Mouse (Mus musculus) stomach, embryonic 15.5 days (tissue): ENCODE results near the gene Tmem91. TPM values are rescaled to one million over a fixed set of nuclear protein-coding genes. Genes with fewer than 3 reads are reported as not detected.
A peak's percentile ranks its signal among the peaks of the same experiment; 100 is the strongest.

Source experiments
- ATAC-seq: fragments of 200-750 bp; cut with Nextera tagmentation; 2 replicates; pipeline ENCODE4 v1.8.0; 2017; ENCODE audit warnings: low read depth, moderate number of reproducible peaks, moderate TSS enrichment; ENCODE audit not compliant: insufficient read depth, low FRiP score
- H3K27ac ChIP-seq: fragments of 300-500 bp; sonication (generic); 2 replicates; pipeline ENCODE4 v1.5.1; 2015; ENCODE audit warnings: mild to moderate bottlenecking, inconsistent platforms
- H3K27me3 ChIP-seq: fragments of 300-500 bp; sonication (generic); replicated peaks from 2 replicates; pipeline ENCODE4 v1.6.1; 2015; ENCODE audit warnings: inconsistent platforms
- H3K36me3 ChIP-seq: fragments of 300-500 bp; sonication (generic); 2 replicates; pipeline ENCODE4 v1.6.1; 2015; ENCODE audit warnings: inconsistent platforms
- H3K4me1 ChIP-seq: fragments of 300-500 bp; sonication (generic); 2 replicates; pipeline ENCODE4 v1.6.1; 2015; ENCODE audit warnings: inconsistent platforms
- H3K4me2 ChIP-seq: fragments of 300-500 bp; sonication (generic); 2 replicates; pipeline ENCODE4 v1.6.1; 2015; ENCODE audit warnings: mild to moderate bottlenecking, inconsistent platforms
- H3K4me3 ChIP-seq: fragments of 300-500 bp; sonication (generic); replicated peaks from 2 replicates; pipeline ENCODE4 v1.5.1; 2015; ENCODE audit warnings: inconsistent platforms
- H3K9ac ChIP-seq: fragments of 300-500 bp; sonication (generic); 2 replicates; pipeline ENCODE4 v1.6.1; 2015; ENCODE audit warnings: inconsistent platforms
- H3K9me3 ChIP-seq: fragments of 300-500 bp; sonication (generic); 2 replicates; pipeline ENCODE4 v1.6.1; 2016; ENCODE audit warnings: inconsistent platforms
- WGBS: fragments of 180-500 bp; shearing (Covaris S2); methylation state at CpG from one replicate; pipeline ENCODE4 v1.1.7; 2015; 5-methylcytosine and 5-hydroxymethylcytosine counted together
- polyA plus RNA-seq: library from polyadenylated mRNA; unstranded; fragments of >200 nt; fragmentation: Nextera tagmentation; extraction: Ambion mirVana; gene quantifications from 2 replicates; pipeline ENCODE4 v1.2.1, GENCODE M21; 2015

Gene Tmem91
- polyA plus RNA-seq, 1 experiment from 2014 or later = 3.0 TPM

DNA sequence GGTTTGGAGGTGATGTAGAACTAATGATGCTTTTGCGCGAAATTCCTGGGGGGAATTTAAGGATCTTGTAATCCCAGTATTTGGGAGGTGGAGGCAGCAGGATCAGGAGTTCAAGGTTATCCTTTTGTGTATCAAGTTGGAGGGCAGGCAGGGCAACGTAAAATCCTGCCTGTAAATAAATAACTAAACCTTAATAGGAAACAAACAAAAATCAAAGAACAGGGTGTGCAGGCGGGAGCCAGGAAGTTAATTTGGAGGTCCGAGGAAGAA, 55.3 kb downstream of the Tmem91 start:
- Histone ChIP-seq H3K27me3 (no peaks in the 10 kb centered on the region), H3K4me3 (peak overlapping the region; percentile 59), H3K9me3 (no peaks in the 10 kb centered on the region), H3K4me2 (peak overlapping the region; percentile 75), H3K27ac (0 out of 2 replicates have a peak overlapping the region, but pooled peaks have one; percentile 9), H3K4me1 (peaks cover 9% of the 10 kb centered on the region), H3K36me3 (peaks cover 10% of the 10 kb centered on the region; the same call in 1 of the 2 replicates), H3K9ac (peak overlapping the region; percentile 45; the same call in 1 of the 2 replicates)
- 24% methylated on average over 5 of the region's 5 CpGs for WGBS
- ATAC-seq = no peak

Other genes with a start within 250 kb of the Tmem91 start
- gene Ceacam1, start 197.6 kb downstream of the Tmem91 start, polyA plus RNA-seq = 32.4 and 54.7 TPM in 2 replicates
- not detected in 2 replicates for gene Ceacam2, start 135.3 kb downstream of the Tmem91 start, polyA plus RNA-seq
- 3.2 and 3.9 TPM in 2 replicates for gene Erich4, start 59.3 kb downstream of the Tmem91 start, polyA plus RNA-seq
- gene Dmac2, start 55.8 kb downstream of the Tmem91 start, polyA plus RNA-seq = 33.0 and 38.0 TPM in 2 replicates
- gene B3gnt8, start 48.5 kb downstream of the Tmem91 start, polyA plus RNA-seq = 11.3 and 12.3 TPM in 2 replicates
- gene Bckdha, start 16.2 kb downstream of the Tmem91 start, polyA plus RNA-seq = 54.5 and 56.8 TPM in 2 replicates
- 71.8 and 79.8 TPM in 2 replicates for gene Exosc5, start 16.0 kb downstream of the Tmem91 start, polyA plus RNA-seq
- 23.2 and 25.3 TPM in 2 replicates for gene B9d2, start 5.6 kb upstream of the Tmem91 start, polyA plus RNA-seq
- gene Tgfb1, start 11.8 kb upstream of the Tmem91 start, polyA plus RNA-seq = 3.9 and 4.1 TPM in 2 replicates
- 16.9 and 19.6 TPM in 2 replicates for gene Ccdc97, start 43.9 kb upstream of the Tmem91 start, polyA plus RNA-seq
- 49.0 and 54.2 TPM in 2 replicates for gene Hnrnpul1, start 79.6 kb upstream of the Tmem91 start, polyA plus RNA-seq
- 83.7 and 88.6 TPM in 2 replicates for gene Axl, start 113.5 kb upstream of the Tmem91 start, polyA plus RNA-seq
- 35.3 and 35.6 TPM in 2 replicates for gene Cyp2s1, start 141.7 kb upstream of the Tmem91 start, polyA plus RNA-seq
- not detected in 2 replicates for gene Cyp2b10, start 222.5 kb upstream of the Tmem91 start, polyA plus RNA-seq